Mouse (Mus musculus): ENCODE results near the gene Cep128.

Cep128 gene

GRCm38 (mm10) chr12:91027681-91028080 is 356.5 kb downstream of the Cep128 start:
- in situ Hi-C loops (cut with MboI; ENCODE audit: low pct_unique_long_range_greater_than_20kb in 1 of 2, low sequenced_read_pairs in 2 of 2, unreplicated experiment in 1 of 2): no loop called here

DNA sequence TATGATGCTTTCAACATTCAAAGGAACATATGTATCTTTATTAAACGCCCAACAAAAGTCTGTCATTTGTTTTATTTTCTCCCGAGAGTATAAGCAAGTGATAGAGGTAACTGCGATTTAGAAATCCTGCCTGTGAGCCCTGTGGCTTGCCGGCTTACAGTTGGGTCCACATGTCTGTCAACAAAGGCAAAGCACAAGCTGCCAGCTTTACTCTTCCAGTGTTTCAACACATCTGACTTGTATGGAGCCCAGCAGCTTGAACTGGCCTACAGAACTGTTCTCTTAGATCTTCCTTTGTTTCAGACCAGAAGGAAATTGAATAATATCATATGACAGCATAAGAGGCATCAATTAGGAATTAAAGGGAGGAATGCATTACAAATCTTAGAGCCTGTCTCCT is 357.1 kb downstream of the Cep128 start:
- in situ Hi-C loops (cut with MboI; ENCODE audit: low pct_unique_long_range_greater_than_20kb in 1 of 2, low sequenced_read_pairs in 2 of 2, unreplicated experiment in 1 of 2): no loop called here

GRCm38 (mm10) chr12:91015075-91015474 is 369.1 kb downstream of the Cep128 start:
- in situ Hi-C loops (cut with MboI; ENCODE audit: low pct_unique_long_range_greater_than_20kb in 1 of 2, low sequenced_read_pairs in 2 of 2, unreplicated experiment in 1 of 2): no loop called here

- in situ Hi-C loops (cut with MboI; ENCODE audit: low pct_unique_long_range_greater_than_20kb in 1 of 2, low sequenced_read_pairs in 2 of 2, unreplicated experiment in 1 of 2): no loop called here
These were observed 371.2 kb downstream of the Cep128 start for GRCm38 (mm10) chr12:91013043-91013442.

DNA sequence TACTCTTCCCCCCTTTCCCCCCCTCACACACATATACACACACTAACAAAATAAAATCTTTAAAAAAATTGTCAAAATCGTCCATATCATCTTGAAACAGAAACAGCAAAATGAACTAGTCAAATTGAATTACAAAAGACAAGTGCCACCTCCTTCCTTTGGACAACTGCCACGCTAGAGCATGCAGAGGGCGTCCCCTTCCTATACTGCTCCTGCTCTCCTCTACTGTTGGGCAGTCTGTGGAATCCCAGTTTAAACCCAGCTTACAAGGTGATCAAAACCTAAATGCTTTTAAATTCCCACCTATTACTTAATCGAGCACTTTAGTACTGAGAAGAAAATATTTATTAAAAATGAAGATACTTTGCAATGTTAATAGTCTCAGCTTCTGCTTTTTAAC is 372.0 kb downstream of the Cep128 start:
- in situ Hi-C loops (cut with MboI; ENCODE audit: low pct_unique_long_range_greater_than_20kb in 1 of 2, low sequenced_read_pairs in 2 of 2, unreplicated experiment in 1 of 2): no loop called here

DNA sequence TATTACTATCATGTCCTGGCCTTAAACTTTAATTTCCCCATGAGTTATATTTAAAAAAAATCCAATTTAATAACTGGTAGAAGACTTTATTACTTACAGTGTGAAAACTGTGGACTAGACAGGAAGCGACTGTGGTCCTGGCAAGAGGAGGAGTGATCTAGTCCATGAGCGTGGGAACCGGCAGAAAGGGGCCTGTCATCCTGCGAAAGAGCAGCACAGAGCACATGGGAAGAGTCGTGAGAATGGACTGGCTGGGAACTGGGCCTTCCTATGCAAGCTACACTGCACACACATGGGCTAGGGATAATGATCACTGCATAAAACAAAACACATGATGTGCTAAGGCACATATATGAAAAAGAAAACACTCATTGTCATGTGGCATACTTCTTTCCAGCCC is 375.5 kb downstream of the Cep128 start:
- in situ Hi-C loops (cut with MboI; ENCODE audit: low pct_unique_long_range_greater_than_20kb in 1 of 2, low sequenced_read_pairs in 2 of 2, unreplicated experiment in 1 of 2): no loop called here

DNA sequence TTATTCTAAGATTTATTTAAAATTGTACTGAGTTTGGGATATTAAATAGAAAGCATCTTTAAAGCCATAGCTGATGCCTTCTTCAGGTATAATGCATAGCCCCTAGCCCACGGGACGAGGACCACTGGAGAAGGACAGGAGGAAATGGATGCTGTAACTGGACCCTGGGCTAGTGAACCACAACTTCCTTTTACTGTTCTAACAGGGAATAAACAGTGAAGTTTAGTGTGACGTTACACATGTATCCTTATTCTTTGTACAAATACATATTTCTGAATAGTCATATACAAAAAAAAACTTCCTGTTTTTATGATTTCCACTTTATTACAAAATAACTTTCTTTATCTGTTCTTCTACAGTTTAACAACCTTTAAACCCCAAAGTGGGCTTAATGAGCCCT is 376.0 kb downstream of the Cep128 start:
- in situ Hi-C loops (cut with MboI; ENCODE audit: low pct_unique_long_range_greater_than_20kb in 1 of 2, low sequenced_read_pairs in 2 of 2, unreplicated experiment in 1 of 2): no loop called here

DNA sequence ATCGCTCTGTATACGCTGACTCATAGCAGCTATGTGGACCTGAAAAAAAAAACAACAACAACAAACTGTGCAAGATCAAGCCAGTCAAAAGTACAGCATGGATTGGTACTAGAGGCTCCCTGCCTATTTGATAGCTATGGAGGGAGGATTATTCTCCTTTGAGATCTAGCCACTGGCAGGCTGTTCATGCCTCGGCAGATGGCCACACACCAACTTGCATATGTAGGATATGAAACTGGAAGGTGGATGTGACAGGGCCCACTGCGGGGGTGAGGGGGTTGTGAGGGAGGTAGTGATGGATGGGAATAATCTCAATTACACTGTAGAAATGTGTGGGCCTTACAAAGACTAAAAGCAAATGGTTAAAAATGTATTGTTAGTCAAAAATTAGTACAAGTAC is 386.7 kb downstream of the Cep128 start:
- in situ Hi-C loops (cut with MboI; ENCODE audit: low pct_unique_long_range_greater_than_20kb in 1 of 2, low sequenced_read_pairs in 2 of 2, unreplicated experiment in 1 of 2): loop anchor here in 1 of 2 experiments (25.0 kb wide), 1 partner anchor 315 kb away; no protein-coding TSS in a partner anchor

- in situ Hi-C loops (cut with MboI; ENCODE audit: low pct_unique_long_range_greater_than_20kb in 1 of 2, low sequenced_read_pairs in 2 of 2, unreplicated experiment in 1 of 2): loop anchor here in 1 of 2 experiments (25.0 kb wide), 1 partner anchor 319 kb away; no protein-coding TSS in a partner anchor
These were observed 390.9 kb downstream of the Cep128 start for GRCm38 (mm10) chr12:90993331-90993730.

- in situ Hi-C loops (cut with MboI; ENCODE audit: low pct_unique_long_range_greater_than_20kb in 1 of 2, low sequenced_read_pairs in 2 of 2, unreplicated experiment in 1 of 2): loop anchor here in 1 of 2 experiments (25.0 kb wide), 1 partner anchor 325 kb away; no protein-coding TSS in a partner anchor
These were observed 396.4 kb downstream of the Cep128 start for GRCm38 (mm10) chr12:90987782-90988181.

DNA sequence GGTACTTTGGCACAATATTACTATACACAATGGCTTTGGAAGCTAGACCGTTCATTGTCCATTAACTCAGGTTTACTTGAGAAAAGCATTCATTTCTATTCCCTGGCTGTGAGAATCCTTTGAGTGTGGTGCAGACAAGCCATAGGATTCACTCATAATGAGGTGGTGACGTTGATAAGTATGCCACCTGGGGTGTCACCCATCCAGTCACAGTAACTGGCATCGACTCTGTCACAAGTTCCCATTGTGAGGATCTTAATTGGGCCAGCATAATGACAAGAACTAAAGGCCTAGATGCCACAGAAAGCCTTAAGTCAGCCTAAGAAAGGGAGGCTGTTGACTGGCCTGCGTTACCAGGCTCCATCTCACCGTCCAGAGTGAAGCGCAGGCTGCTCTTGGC is 396.9 kb downstream of the Cep128 start:
- in situ Hi-C loops (cut with MboI; ENCODE audit: low pct_unique_long_range_greater_than_20kb in 1 of 2, low sequenced_read_pairs in 2 of 2, unreplicated experiment in 1 of 2): loop anchor here in 1 of 2 experiments (25.0 kb wide), 1 partner anchor 325 kb away; no protein-coding TSS in a partner anchor

GRCm38 (mm10) chr12:90982018-90982417 is 402.2 kb downstream of the Cep128 start:
- in situ Hi-C loops (cut with MboI; ENCODE audit: low pct_unique_long_range_greater_than_20kb in 1 of 2, low sequenced_read_pairs in 2 of 2, unreplicated experiment in 1 of 2): loop anchor here in 1 of 2 experiments (25.0 kb wide), 1 partner anchor 330 kb away; no protein-coding TSS in a partner anchor

- in situ Hi-C loops (cut with MboI; ENCODE audit: low pct_unique_long_range_greater_than_20kb in 1 of 2, low sequenced_read_pairs in 2 of 2, unreplicated experiment in 1 of 2): loop anchor here in 1 of 2 experiments (25.0 kb wide), 1 partner anchor 336 kb away; no protein-coding TSS in a partner anchor
These were observed 407.8 kb downstream of the Cep128 start for GRCm38 (mm10) chr12:90976406-90976805.

GRCm38 (mm10) chr12:90975429-90975828 is 408.8 kb downstream of the Cep128 start:
- in situ Hi-C loops (cut with MboI; ENCODE audit: low pct_unique_long_range_greater_than_20kb in 1 of 2, low sequenced_read_pairs in 2 of 2, unreplicated experiment in 1 of 2): loop anchor here in 1 of 2 experiments (25.0 kb wide), 1 partner anchor 337 kb away; no protein-coding TSS in a partner anchor

GRCm38 (mm10) chr12:90971156-90971555 is 413.1 kb downstream of the Cep128 start:
- in situ Hi-C loops (cut with MboI; ENCODE audit: low pct_unique_long_range_greater_than_20kb in 1 of 2, low sequenced_read_pairs in 2 of 2, unreplicated experiment in 1 of 2): no loop called here

DNA sequence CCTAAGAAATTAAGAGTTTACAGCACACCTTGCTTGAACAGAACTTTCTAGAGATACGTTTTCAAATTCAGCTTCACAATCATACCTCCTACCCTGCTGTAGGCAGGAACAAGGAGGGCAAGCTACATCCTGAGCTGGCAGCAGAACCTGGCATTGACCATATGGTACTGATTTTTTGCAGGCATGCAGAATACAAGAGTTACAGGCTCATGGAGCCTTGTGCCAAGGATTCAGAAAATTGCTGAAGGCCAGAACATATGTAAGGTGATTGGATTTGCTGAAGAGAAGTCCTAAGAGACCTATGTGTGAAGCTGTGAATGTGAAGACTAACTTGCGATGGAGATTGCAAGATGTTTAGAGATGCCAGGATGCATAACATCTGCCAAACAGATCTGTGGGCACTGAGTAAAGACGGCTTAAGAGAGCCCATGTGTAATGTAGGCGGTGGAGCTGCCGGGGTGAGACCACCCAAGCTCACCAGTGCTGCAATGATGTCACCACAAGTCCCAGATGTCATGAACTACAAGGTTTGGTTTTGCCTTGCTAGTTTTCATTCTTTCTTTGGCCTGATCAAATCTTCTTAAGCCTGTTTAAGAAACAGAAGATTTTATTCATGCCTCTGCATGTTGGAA is 422.7 kb downstream of the Cep128 start:
- in situ Hi-C loops (cut with MboI; ENCODE audit: low pct_unique_long_range_greater_than_20kb in 1 of 2, low sequenced_read_pairs in 2 of 2, unreplicated experiment in 1 of 2): no loop called here

- in situ Hi-C loops (cut with MboI; ENCODE audit: low pct_unique_long_range_greater_than_20kb in 1 of 2, low sequenced_read_pairs in 2 of 2, unreplicated experiment in 1 of 2): no loop called here
These were observed 429.3 kb downstream of the Cep128 start for GRCm38 (mm10) chr12:90954740-90955473.
